Mouse (Mus musculus) gastrocnemius, postnatal 25 days (tissue): ENCODE results near the gene Ntf3. TPM values are rescaled to one million over a fixed set of nuclear protein-coding genes. Genes with fewer than 3 reads are reported as not detected.

ENCODE experiments used
- DNase-seq: peaks from one replicate; pipeline ENCODE4 v3.0.0; 2022
- total RNA-seq, 2 experiments: library from RNA; stranded (reverse); gene quantifications; 1 replicate in 1 of 2; 2 replicates in 1 of 2; pipeline ENCODE4 v1.2.3; 2021

Gene Ntf3
- total RNA-seq, 2 experiments from 2014 or later: 1.2 to 1.4 TPM

DNA sequence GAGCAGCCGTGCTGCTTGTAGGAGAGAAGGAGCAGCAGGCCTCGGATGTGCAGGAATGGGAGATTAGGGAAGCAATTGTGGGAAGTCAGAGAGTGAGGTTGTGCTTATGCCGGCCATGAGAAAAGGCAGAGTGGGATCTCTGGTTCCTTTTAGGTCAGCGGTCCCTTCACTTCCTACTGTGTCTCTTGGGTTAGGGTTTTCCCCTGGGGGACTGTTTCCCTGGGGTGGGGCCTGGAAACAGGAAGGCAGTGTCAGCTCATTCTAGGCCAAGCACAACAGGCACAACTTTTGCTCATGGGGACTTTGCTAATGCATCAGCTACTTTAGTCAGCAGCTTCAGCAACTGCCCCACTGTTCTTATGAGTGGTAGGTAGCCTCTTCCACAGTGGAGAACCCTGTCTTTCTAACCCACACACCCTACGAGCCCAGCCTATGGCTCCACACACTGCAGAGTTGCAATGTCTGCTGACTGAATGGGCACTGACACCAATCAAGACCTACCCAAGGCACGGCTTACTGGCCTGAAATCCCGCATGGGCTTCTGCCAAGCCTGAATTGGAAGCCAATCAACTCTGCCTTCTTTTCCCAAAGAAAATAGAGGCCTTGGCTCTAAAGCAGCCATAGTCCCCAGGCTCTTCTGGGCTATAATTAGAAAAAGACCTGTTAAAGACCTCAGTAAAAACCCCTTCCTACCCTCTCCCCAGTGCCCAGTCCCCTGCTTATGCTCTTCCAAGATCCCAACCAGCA lies 60.5 kb downstream of the Ntf3 start:
- peak; percentile 52 for DNase-seq

- DNase-seq: no peak
These were observed 61.5 kb downstream of the Ntf3 start for GRCm38 (mm10) chr6:126105083-126105740.

GRCm38 (mm10) chr6:126102571-126102970 lies 64.1 kb downstream of the Ntf3 start:
- DNase-seq: no peak

- DNase-seq: no peak
These were observed 64.7 kb downstream of the Ntf3 start for GRCm38 (mm10) chr6:126102007-126102406.

DNA sequence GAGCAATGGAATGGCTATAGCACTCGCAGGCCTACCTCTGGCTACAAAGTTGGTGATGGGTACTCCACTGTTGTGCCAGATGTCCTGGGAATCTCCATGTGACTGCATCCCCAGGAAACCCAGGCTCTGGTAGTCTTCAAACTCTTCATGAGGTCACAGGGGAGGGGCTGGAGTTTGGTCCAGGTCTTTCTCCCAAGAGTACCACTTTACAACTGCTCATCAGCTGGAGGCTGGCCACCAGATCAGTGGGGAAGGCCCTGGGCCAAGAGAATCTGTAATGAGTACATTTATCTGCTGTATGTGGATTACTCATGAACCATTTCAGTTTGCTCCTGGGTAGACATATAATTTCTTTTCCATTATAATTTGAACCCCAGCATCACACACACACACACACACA lies 66.1 kb downstream of the Ntf3 start:
- peak; percentile 43 for DNase-seq

GRCm38 (mm10) chr6:126097471-126097870 lies 69.2 kb downstream of the Ntf3 start:
- no peak for DNase-seq

- DNase-seq: no peak
These were observed 70.6 kb downstream of the Ntf3 start for GRCm38 (mm10) chr6:126096085-126096484.

DNA sequence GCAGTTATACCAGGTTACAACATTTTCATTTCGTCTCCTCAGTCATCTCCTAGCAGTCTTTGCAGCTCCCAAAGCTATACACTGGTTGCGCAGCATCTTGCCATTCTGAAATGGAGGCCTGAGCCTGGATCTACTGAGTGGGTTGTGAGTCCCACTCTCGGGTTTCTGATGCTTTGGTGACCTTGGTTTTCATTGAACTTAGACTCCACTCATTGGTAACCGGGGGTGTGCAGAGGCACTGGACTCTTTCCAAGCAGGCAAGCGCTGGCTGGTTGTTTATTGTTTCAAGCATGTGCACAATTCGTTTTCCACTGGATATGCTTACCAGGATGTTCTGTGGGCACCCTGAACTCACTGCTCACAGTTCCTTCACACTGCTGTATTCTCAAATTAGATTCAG lies 71.7 kb downstream of the Ntf3 start:
- DNase-seq: no peak

- no peak for DNase-seq
These were observed 74.7 kb downstream of the Ntf3 start for GRCm38 (mm10) chr6:126092026-126092425.

DNA sequence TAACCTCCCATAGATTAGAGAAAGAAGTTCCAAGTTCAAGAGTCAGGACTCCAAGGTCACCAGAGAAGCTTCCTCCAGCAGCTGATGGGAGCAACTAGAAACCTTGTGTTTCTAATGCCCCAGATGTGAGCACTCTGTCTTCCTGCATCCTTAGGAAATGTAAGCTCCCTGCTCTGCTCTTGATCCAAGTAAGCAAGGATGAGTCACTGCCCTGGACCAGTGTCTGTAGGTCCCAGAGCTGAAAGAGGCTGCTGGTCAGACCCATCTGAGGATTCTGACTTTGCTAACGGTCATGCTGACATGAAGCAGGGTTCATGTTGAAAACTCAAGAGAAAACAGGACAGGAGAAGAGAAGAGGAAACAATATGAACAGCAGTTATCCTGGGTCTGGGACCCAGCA lies 76.6 kb downstream of the Ntf3 start:
- no peak for DNase-seq

DNA sequence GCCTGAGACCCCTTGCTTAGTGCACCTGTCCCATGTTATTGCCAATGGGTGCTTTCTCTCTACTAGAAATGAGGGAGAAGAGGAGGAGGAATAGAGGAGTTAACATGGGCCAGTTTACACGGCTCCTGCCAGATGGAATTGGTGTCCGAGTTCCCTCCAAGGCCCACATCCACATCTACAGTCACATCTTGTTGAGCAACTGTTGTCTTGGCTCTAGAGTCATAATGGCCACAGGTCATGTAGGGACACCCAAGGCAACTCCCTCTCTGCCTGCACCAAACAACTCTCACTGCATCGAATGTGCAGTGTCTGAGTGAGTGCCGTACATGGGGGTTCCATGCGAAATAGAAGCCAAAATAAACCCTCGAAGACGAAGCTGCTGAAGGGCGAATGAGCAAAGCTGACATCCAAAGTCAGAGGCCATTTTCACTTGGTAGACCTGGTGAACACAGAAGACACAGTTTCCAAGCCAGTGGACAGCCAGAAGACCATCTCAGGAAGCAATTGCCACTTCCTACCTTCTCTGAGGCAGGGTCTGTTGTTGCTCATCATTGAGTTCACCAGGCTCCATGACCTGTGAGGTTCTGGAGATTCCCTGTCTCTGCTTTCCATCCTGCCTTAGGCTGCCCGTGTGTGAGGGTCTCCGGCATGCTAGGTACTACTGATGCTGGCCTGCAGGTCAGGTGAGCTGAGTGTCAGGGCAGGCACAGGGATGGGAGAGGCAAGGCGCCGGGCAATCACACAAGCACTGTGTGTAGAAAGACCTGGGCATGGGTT lies 78.0 kb downstream of the Ntf3 start:
- peak; percentile 63 for DNase-seq

DNA sequence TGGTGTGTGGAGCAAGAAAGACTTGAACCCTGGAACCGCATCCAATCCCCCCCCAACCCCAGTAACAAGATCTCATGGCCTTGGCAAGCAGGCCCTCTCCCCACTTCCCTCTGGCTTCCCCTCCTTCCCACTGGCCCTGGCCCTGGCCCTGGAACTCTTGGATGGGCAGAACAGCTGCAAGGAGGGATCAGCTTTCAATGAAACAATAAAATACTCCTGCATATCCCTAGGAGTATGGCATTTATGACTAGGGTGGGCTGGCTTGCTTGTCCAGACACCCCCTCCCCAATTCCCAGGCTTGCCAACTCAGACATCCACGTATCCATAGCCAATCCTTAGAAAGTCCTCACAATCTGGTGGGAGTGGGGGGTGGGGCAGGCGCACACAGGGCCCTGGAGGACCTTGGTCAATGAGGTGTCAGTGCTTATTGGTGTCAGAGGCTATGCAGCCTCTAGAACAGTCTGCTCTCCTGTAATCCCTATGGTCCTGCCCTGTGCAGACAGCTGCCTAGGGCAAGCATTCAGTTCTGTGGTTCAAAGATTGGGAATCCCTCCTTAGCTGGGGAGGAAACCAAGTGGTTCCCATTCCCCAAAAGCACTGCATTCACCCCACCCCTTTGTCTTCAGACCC lies 80.3 kb downstream of the Ntf3 start:
- DNase-seq: peak; percentile 57

DNA sequence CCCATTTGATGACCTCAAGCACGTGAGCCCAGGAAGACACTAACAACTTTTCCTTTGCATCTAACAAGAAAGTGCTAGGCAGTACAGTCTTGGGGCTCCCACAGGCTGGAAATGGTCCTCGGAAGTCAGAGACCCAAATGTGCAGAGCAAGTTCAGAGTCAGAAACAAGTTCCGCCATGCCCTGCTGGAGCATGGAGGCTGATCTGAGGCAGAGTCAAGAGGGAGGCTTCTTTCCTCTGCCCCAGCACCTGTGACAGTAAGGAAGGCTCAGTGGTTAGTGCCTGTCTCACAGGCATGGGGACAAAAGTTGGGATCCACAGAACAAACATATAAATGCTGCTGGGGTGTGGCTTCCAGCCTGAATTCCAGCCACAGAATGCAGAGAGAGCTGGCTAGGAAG lies 86.2 kb downstream of the Ntf3 start:
- no peak for DNase-seq

DNA sequence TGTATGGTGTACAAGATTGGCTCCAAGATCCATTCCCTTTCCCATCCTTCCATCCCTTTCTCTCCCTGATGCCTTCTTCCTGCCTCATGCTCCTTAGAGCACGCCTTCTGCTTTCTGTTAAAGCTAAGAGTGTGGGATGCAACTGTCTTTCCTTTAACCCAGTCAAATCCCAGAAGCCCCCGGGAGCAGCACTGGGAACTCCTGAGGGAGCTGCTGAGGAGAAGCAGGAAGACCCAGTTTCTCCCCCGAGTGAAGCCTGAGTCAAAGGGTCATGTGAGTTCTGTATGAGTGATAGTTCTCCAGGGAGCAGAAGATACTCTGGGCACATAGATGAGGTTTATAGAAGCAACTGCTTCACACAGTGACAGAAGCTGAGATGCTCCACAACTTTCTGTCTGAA lies 109.0 kb downstream of the Ntf3 start:
- DNase-seq: no peak

- DNase-seq: no peak
These were observed 113.6 kb downstream of the Ntf3 start for GRCm38 (mm10) chr6:126053136-126053535.
